Mouse (Mus musculus): Measurements from ENCODE around the gene Cnn2.

The Cnn2 gene

GRCm38 (mm10) chr10:80019471-80020131 is 31.2 kb downstream of the Cnn2 start:
- DNase-seq (ENCODE audit: low spot score in 2 of 2): no peak

- no peak for DNase-seq (ENCODE audit: low spot score in 2 of 2)
These were observed 31.8 kb downstream of the Cnn2 start for GRCm38 (mm10) chr10:80020191-80020590.

GRCm38 (mm10) chr10:80020603-80021319 is 32.4 kb downstream of the Cnn2 start:
- no peak for DNase-seq (ENCODE audit: low spot score in 2 of 2)

- DNase-seq (ENCODE audit: low spot score in 2 of 2): no peak
These were observed 32.9 kb downstream of the Cnn2 start for GRCm38 (mm10) chr10:80021320-80021641.

GRCm38 (mm10) chr10:80022164-80022563 is 33.8 kb downstream of the Cnn2 start:
- no peak for DNase-seq (ENCODE audit: low spot score in 2 of 2)

GRCm38 (mm10) chr10:80022806-80023205 is 34.4 kb downstream of the Cnn2 start:
- no peak for DNase-seq (ENCODE audit: low spot score in 2 of 2)

GRCm38 (mm10) chr10:80023758-80024157 is 35.4 kb downstream of the Cnn2 start:
- DNase-seq (ENCODE audit: low spot score in 2 of 2): no peak

- DNase-seq (ENCODE audit: low spot score in 2 of 2): no peak
These were observed 36.1 kb downstream of the Cnn2 start for GRCm38 (mm10) chr10:80024229-80025043.

GRCm38 (mm10) chr10:80025044-80025347 is 36.6 kb downstream of the Cnn2 start:
- DNase-seq (ENCODE audit: low spot score in 2 of 2): no peak

- DNase-seq (ENCODE audit: low spot score in 2 of 2): no peak
These were observed 37.1 kb downstream of the Cnn2 start for GRCm38 (mm10) chr10:80025463-80025862.

- no peak for DNase-seq (ENCODE audit: low spot score in 2 of 2)
These were observed 37.5 kb downstream of the Cnn2 start for GRCm38 (mm10) chr10:80025889-80026288.

GRCm38 (mm10) chr10:80027681-80028520 is 39.5 kb downstream of the Cnn2 start:
- DNase-seq (ENCODE audit: low spot score in 2 of 2): no peak

- DNase-seq (ENCODE audit: low spot score in 2 of 2): no peak
These were observed 40.1 kb downstream of the Cnn2 start for GRCm38 (mm10) chr10:80028521-80028846.

- no peak for DNase-seq (ENCODE audit: low spot score in 2 of 2)
These were observed 41.8 kb downstream of the Cnn2 start for GRCm38 (mm10) chr10:80030191-80030590.

- no peak for DNase-seq (ENCODE audit: low spot score in 2 of 2)
These were observed 42.4 kb downstream of the Cnn2 start for GRCm38 (mm10) chr10:80030736-80031135.

- no peak for DNase-seq (ENCODE audit: low spot score in 2 of 2)
These were observed 44.6 kb downstream of the Cnn2 start for GRCm38 (mm10) chr10:80032799-80033480.

GRCm38 (mm10) chr10:80033511-80034391 is 45.4 kb downstream of the Cnn2 start:
- DNase-seq (ENCODE audit: low spot score in 2 of 2): no peak

GRCm38 (mm10) chr10:80035148-80035547 is 46.8 kb downstream of the Cnn2 start:
- no peak for DNase-seq (ENCODE audit: low spot score in 2 of 2)

- DNase-seq (ENCODE audit: low spot score in 2 of 2): no peak
These were observed 47.3 kb downstream of the Cnn2 start for GRCm38 (mm10) chr10:80035686-80036085.

GRCm38 (mm10) chr10:80036832-80037231 is 48.4 kb downstream of the Cnn2 start:
- DNase-seq (ENCODE audit: low spot score in 2 of 2): no peak
